In the genomic region with DNA sequence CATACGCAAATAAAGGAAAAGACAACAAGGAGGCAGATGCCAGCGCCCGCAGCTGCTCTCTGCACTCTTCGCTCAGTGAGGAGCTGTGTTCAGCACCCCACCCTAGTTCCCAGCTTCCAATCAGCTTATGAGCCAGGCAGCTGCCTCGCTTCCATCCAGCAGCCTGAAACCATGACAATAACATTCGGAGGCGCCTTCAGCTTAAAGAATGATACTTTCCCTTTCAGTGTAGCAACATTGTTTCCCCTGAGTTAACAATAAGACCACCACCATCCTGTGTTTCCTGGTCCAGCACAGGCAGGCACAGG, we compare ENCODE assay signal across 13 mouse cellular contexts.
A peak's percentile ranks its signal among the peaks of the same experiment; 100 is the strongest.
DNase-seq lines count a peak whose midpoint lies in the region; ATAC-seq lines count a peak whose summit lies in the region.
"Had no signal": no experiment of that assay in that cellular context is flagged by ENCODE, and none has a peak within 500 bp of the region (broad histone marks: within the 10 kb centered on the region; RNA-seq: fewer than 3 reads in every experiment).

No protein-coding gene starts in this region.

- ATAC-seq in hindbrain, embryonic 16.5 days = peak; percentile 77; the same call in 1 of the 2 replicates
- no peak for ATAC-seq in inflammation-experienced regulatory T-cells, adult 6 months
- ATAC-seq: intestine, postnatal 0 days had no signal

- H3K4me1 ChIP-seq in hindbrain, embryonic 16.5 days (ENCODE audit: control insufficient read depth, insufficient read depth, low read depth, low read length) = peaks cover 15% of the 10 kb centered on the region
- H3K4me1 ChIP-seq: heart, embryonic 15.5 days; liver, embryonic 15.5 days had no signal

- H3K9ac ChIP-seq in hindbrain, embryonic 16.5 days (ENCODE audit: low read depth, low read length) = no peak overlapping the region
- H3K9ac ChIP-seq: heart, embryonic 15.5 days; limb, embryonic 12.5 days; liver, embryonic 15.5 days had no signal

- H3K36me3 ChIP-seq in hindbrain, embryonic 16.5 days (ENCODE audit: control insufficient read depth, insufficient read depth, low read length) = no peaks in the 10 kb centered on the region
- H3K36me3 ChIP-seq: heart, embryonic 15.5 days; limb, embryonic 12.5 days; liver, embryonic 15.5 days had no signal

- no peaks in the 10 kb centered on the region for H3K27me3 ChIP-seq in hindbrain, embryonic 16.5 days (replicated peaks; ENCODE audit: control insufficient read depth, insufficient read depth, low read length)
- H3K27me3 ChIP-seq: liver, embryonic 15.5 days had no signal

- peak overlapping the region; percentile 54; the same call in 1 of the 2 replicates for H3K27ac ChIP-seq in hindbrain, embryonic 16.5 days (ENCODE audit: low read depth, low read length)
- H3K27ac ChIP-seq: heart, embryonic 15.5 days; limb, embryonic 12.5 days; liver, embryonic 15.5 days had no signal

- peak; percentile 27 to 35 for DNase-seq in frontal cortex, postnatal 10 days (ENCODE audit: low spot score in 2 of 2)
- DNase-seq in frontal cortex, postnatal 36 days (ENCODE audit: low spot score in 2 of 2) = no peak
- peak; percentile 58 to 59 for DNase-seq in left cerebral cortex, postnatal 14 days (ENCODE audit: low spot score in 2 of 2)
- DNase-seq in left cerebral cortex, adult 8-10 months (ENCODE audit: low spot score in 2 of 2) = no peak
- peak; percentile 10 for DNase-seq in R1 (ENCODE audit: low read depth, low spot score)
- DNase-seq in cerebellum, adult 11-12 months = no peak
- DNase-seq: gastrocnemius, postnatal 25 days had no signal

- 20% methylated on average over 7 of the region's 7 CpGs for WGBS in hindbrain, embryonic 16.5 days

- H3K4me2 ChIP-seq in hindbrain, embryonic 16.5 days (ENCODE audit: low read length) = no peak overlapping the region
- H3K4me2 ChIP-seq: heart, embryonic 15.5 days; limb, embryonic 12.5 days; liver, embryonic 15.5 days had no signal

- intact Hi-C loops in left cerebral cortex, postnatal 14 days (cut with DNase I) = no loop called here

- H3K9me3 ChIP-seq in hindbrain, embryonic 16.5 days (ENCODE audit: control insufficient read depth, low read length) = no peaks in the 10 kb centered on the region
- H3K9me3 ChIP-seq: heart, embryonic 15.5 days; limb, embryonic 12.5 days had no signal

- H3K4me3 ChIP-seq in hindbrain, embryonic 16.5 days (ENCODE audit: low read length) = no peak overlapping the region
- H3K4me3 ChIP-seq: heart, embryonic 15.5 days; limb, embryonic 12.5 days; liver, embryonic 15.5 days had no signal

Comparison
In these comparisons a context has a peak if more than half of its experiments do, and no peak if none do; other contexts are left out.
1. DNase-seq: peak in frontal cortex, postnatal 10 days (2 of 2), left cerebral cortex, postnatal 14 days (2 of 2) and R1 (single experiment); none in frontal cortex, postnatal 36 days (0 of 2), left cerebral cortex, adult 8-10 months (0 of 2) and cerebellum, adult 11-12 months (single experiment).